Mouse (Mus musculus) liver, postnatal 0 days (tissue): ENCODE measurements around the gene Ankrd55. TPM values are rescaled to one million over a fixed set of nuclear protein-coding genes. Genes with fewer than 3 reads are reported as not detected.
A peak's percentile ranks its signal among the peaks of the same experiment; 100 is the strongest.

Source experiments
- ATAC-seq: fragments of 200-750 bp; cut with Nextera tagmentation; 2 replicates; pipeline ENCODE4 v1.8.0; 2017; ENCODE audit warnings: mild to moderate bottlenecking, moderate library complexity
- DNase-seq: peaks from one replicate; pipeline ENCODE4 v3.0.0-alpha.2; 2016
- H3K27ac ChIP-seq: fragments of 300-500 bp; sonication (generic); 2 replicates; pipeline ENCODE4 v1.5.1; 2014; ENCODE audit warnings: antibody characterized with exemption, moderate library complexity, mild to moderate bottlenecking, low read depth
- H3K27me3 ChIP-seq: fragments of 300-500 bp; sonication (generic); 2 replicates; pipeline ENCODE4 v1.6.1; 2014; ENCODE audit warnings: low read length, control low read depth, mixed read lengths; ENCODE audit not compliant: insufficient read depth
- H3K36me3 ChIP-seq: fragments of 300-500 bp; sonication (generic); replicated peaks from 2 replicates; pipeline ENCODE4 v1.6.1; 2014; ENCODE audit warnings: mild to moderate bottlenecking, control low read depth, low read length, moderate library complexity, mixed read lengths; ENCODE audit not compliant: insufficient read depth
- H3K4me1 ChIP-seq: fragments of 300-500 bp; sonication (generic); 2 replicates; pipeline ENCODE4 v1.6.1; 2014; ENCODE audit warnings: antibody characterized with exemption, mild to moderate bottlenecking, control low read depth; ENCODE audit not compliant: insufficient read depth
- H3K4me2 ChIP-seq: fragments of 300-500 bp; sonication (generic); 2 replicates; pipeline ENCODE4 v1.6.1; 2014; ENCODE audit warnings: low read depth, mild to moderate bottlenecking, low read length, moderate library complexity, mixed read lengths
- H3K4me3 ChIP-seq: fragments of 300-500 bp; sonication (generic); 2 replicates; pipeline ENCODE4 v1.5.1; 2014; ENCODE audit warnings: low read depth, low read length
- H3K9ac ChIP-seq: fragments of 300-500 bp; sonication (generic); replicated peaks from 2 replicates; pipeline ENCODE4 v1.6.1; 2014; ENCODE audit warnings: mild to moderate bottlenecking, moderate library complexity
- H3K9me3 ChIP-seq: fragments of 300-500 bp; sonication (generic); 2 replicates; pipeline ENCODE4 v1.6.1; 2016; ENCODE audit warnings: mild to moderate bottlenecking, control low read depth, low read length, mixed read lengths
- CTCF ChIP-seq: sonication (generic); IDR thresholded peaks from 2 replicates; pipeline ENCODE4 v1.5.1; 2016; ENCODE audit warnings: antibody characterized with exemption, low read depth
- EP300 ChIP-seq: IDR thresholded peaks from 2 replicates; pipeline ENCODE4 v1.6.1; 2016; ENCODE audit warnings: antibody characterized with exemption, low read depth, mild to moderate bottlenecking
- WGBS: fragments of 180-500 bp; shearing (Covaris S2); extraction: QIAGEN DNeasy Blood & Tissue Kit; methylation state at CpG from one replicate; pipeline ENCODE4 v1.1.7; 2014; ENCODE audit not compliant: insufficient replicate concordance; 5-methylcytosine and 5-hydroxymethylcytosine counted together
- polyA plus RNA-seq: library from polyadenylated mRNA; unstranded; fragments of >200 nt; fragmentation: Nextera tagmentation; extraction: Ambion mirVana; gene quantifications from 2 replicates; pipeline ENCODE4 v1.2.1, GENCODE M21; 2015

Gene Ankrd55
- polyA plus RNA-seq, 1 experiment from 2014 or later, result 1.3 TPM

GRCm38 (mm10) chr13:112342971-112343627, 54.8 kb downstream of the Ankrd55 start:
- ATAC-seq, result no peak
- no peaks in the 10 kb centered on the region for H3K9me3 ChIP-seq
- H3K27ac ChIP-seq, result no peak overlapping the region
- no peaks in the 10 kb centered on the region for H3K36me3 ChIP-seq
- TF ChIP-seq CTCF (no peak), EP300 (no peak)
- no peak overlapping the region for H3K9ac ChIP-seq
- no peaks in the 10 kb centered on the region for H3K4me1 ChIP-seq
- 48% methylated on average over 5 of the region's 5 CpGs for WGBS
- no peak for DNase-seq
- H3K27me3 ChIP-seq, result no peaks in the 10 kb centered on the region
- H3K4me2 ChIP-seq, result no peak overlapping the region
- no peak overlapping the region for H3K4me3 ChIP-seq

- Histone ChIP-seq H3K4me3 (no peak overlapping the region), H3K9ac (no peak overlapping the region), H3K4me1 (no peaks in the 10 kb centered on the region), H3K27ac (peak overlapping the region; percentile 26; the same call in 1 of the 2 replicates), H3K9me3 (no peaks in the 10 kb centered on the region), H3K27me3 (no peaks in the 10 kb centered on the region), H3K4me2 (no peak overlapping the region), H3K36me3 (no peaks in the 10 kb centered on the region)
- TF ChIP-seq CTCF, result no peak
- peak; percentile 33; the same call in 1 of the 2 replicates for TF ChIP-seq EP300
- 0 out of 2 replicates have a peak, but pooled peaks have one; percentile 43 for ATAC-seq
- no peak for DNase-seq
- WGBS, result 70% methylated on average over 5 of the region's 5 CpGs
Observed at GRCm38 (mm10) chr13:112343628-112344009, 55.4 kb downstream of the Ankrd55 start.

DNA sequence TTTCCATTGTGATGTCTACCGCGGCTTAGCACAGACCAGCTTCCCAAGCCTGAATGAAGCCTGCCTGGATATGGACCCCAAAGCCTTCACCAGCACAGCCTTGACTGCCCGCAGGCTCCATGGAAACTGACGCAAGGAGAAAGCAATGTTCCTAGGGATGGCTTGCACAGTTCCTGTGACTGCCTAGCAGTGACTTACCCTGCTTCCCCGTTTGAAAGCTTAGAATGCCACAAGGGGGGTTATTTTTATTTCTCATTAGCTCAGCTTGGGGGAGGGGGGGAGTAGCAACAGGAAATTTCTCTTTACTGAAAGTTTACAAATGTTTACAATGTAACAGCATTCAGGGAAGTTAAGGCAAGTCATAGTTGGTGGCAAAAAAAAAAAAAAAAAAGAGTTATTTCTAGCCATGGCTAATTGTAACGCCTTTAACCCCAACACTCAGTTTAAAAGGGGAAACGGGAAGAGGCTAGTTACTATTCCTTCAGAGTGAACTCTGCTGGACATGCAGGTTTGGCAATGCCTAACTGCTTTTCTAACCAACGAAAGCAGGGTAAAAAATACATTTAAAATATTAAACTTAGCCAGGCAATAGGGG, 56.1 kb downstream of the Ankrd55 start:
- ATAC-seq, result peak; percentile 23; the same call in 1 of the 2 replicates
- H3K27ac ChIP-seq, result peak overlapping the region; percentile 26; the same call in 1 of the 2 replicates

DNA sequence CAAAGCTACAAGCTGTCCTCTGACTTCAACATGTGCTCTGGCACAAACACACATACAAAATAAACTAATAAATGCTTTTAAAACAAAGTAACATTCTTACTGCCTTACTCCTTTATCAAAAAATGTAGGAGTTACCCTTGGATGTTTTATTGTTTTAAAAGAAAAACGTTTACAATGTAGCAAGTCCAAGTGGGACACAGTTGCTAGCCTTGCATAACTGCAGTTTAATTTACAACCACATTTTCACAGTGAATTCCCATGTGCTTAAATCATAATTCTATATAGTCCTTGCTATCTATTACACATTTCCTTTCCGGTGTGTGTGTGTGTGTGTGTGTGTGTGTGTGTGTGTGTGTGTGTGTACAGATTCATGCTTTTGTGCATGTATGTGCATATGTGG, 57.3 kb downstream of the Ankrd55 start:
- H3K9ac ChIP-seq, result no peak overlapping the region
- no peak overlapping the region for H3K27ac ChIP-seq
- ATAC-seq, result no peak
- TF ChIP-seq EP300 (no peak), CTCF (no peak)
- 62% methylated on average over 2 of the region's 2 CpGs for WGBS
- no peaks in the 10 kb centered on the region for H3K36me3 ChIP-seq
- H3K4me1 ChIP-seq, result no peaks in the 10 kb centered on the region
- no peak for DNase-seq
- H3K27me3 ChIP-seq, result no peaks in the 10 kb centered on the region
- H3K4me2 ChIP-seq, result no peak overlapping the region
- no peaks in the 10 kb centered on the region for H3K9me3 ChIP-seq
- no peak overlapping the region for H3K4me3 ChIP-seq

More for the DNA sequence above, 56.1 kb downstream of the Ankrd55 start:
- no peaks in the 10 kb centered on the region for H3K27me3 ChIP-seq
- H3K4me3 ChIP-seq, result no peak overlapping the region
- H3K36me3 ChIP-seq, result no peaks in the 10 kb centered on the region
- no peaks in the 10 kb centered on the region for H3K4me1 ChIP-seq
- no peak overlapping the region for H3K4me2 ChIP-seq
- no peak for DNase-seq
- WGBS, result 55% methylated on average over 8 of the region's 8 CpGs
- no peak overlapping the region for H3K9ac ChIP-seq
- no peak for TF ChIP-seq EP300
- no peak for TF ChIP-seq CTCF
- no peaks in the 10 kb centered on the region for H3K9me3 ChIP-seq

DNA sequence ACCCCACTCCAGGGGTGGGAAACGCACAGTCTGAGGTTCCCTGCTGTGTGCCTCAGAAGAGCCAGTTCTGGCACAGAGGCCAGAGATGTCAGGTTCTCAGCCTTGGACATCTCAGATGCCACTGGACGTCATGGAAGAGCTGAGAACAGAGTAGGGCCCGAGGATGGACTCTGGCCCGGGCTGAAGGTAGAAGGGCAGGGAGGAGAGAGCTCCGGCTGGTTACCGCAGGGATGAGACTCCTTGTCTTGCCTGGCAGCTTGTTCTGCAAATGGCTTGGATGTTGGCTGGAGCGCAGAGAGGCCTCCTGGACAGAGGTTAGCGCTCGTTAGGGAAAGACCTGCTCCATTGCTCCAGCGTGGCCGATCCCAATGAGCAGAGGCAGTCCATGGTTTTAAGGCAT, 57.8 kb downstream of the Ankrd55 start:
- H3K27me3 ChIP-seq, result no peaks in the 10 kb centered on the region
- no peaks in the 10 kb centered on the region for H3K36me3 ChIP-seq
- TF ChIP-seq CTCF (no peak), EP300 (no peak)
- no peak overlapping the region for H3K4me2 ChIP-seq
- H3K9ac ChIP-seq, result no peak overlapping the region
- ATAC-seq (no peak), DNase-seq (no peak)
- no peaks in the 10 kb centered on the region for H3K4me1 ChIP-seq
- no peak overlapping the region for H3K4me3 ChIP-seq
- H3K27ac ChIP-seq, result no peak overlapping the region
- no peaks in the 10 kb centered on the region for H3K9me3 ChIP-seq
- WGBS, result 79% methylated on average over 11 of the region's 11 CpGs

DNA sequence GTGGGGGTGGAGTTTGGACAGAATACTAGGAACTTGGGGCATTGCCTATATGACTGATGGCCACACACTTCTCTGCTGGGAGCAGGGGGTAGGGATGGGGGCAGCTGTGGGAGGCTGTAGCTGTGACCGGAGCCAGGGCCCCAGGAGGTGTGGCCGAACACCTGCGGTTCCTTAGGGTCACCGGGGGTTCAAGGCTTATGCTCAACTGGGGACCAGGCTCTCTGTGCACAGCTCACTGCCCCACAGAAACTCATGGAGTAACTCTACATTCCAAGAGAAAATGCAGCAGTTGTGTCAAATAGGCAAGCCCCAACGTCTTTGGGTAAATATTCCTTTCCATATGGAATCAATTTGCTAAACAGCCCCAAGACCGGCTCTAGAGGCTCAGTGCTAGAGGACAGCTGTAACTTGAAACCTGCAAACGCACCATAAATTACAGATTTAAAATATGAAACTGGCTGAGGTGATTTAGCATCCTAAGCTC, 58.5 kb downstream of the Ankrd55 start:
- H3K4me1 ChIP-seq, result no peaks in the 10 kb centered on the region
- no peaks in the 10 kb centered on the region for H3K36me3 ChIP-seq
- ATAC-seq (no peak), DNase-seq (no peak)
- 72% methylated on average over 7 of the region's 7 CpGs for WGBS
- H3K4me2 ChIP-seq, result no peak overlapping the region
- TF ChIP-seq EP300 (no peak), CTCF (no peak)
- H3K9ac ChIP-seq, result no peak overlapping the region
- no peak overlapping the region for H3K27ac ChIP-seq
- no peaks in the 10 kb centered on the region for H3K27me3 ChIP-seq
- H3K4me3 ChIP-seq, result no peak overlapping the region
- H3K9me3 ChIP-seq, result no peaks in the 10 kb centered on the region
